Mouse (Mus musculus) olfactory bulb, adult 2 months (tissue): Measurements from ENCODE around the gene Tra2a. TPM values are rescaled to one million over a fixed set of nuclear protein-coding genes. Genes with fewer than 3 reads are reported as not detected.

ENCODE experiments used
- H3K27ac ChIP-seq: fragments of 200-500 bp; 2 replicates; pipeline ENCODE4 v1.5.1; 2012; ENCODE audit warnings: low read depth, low read length; ENCODE audit not compliant: insufficient read depth
- H3K4me1 ChIP-seq: fragments of 200-500 bp; 2 replicates; pipeline ENCODE4 v1.6.1; 2012; ENCODE audit warnings: low read length; ENCODE audit not compliant: control insufficient read depth, insufficient read depth
- H3K4me3 ChIP-seq: fragments of 200-500 bp; 2 replicates; pipeline ENCODE4 v1.5.1; 2012; ENCODE audit warnings: mild to moderate bottlenecking, low read depth, low read length, moderate library complexity; ENCODE audit not compliant: insufficient read depth
- CTCF ChIP-seq: fragments of 200-500 bp; IDR thresholded peaks from 2 replicates; pipeline ENCODE4 v1.5.1; 2012; ENCODE audit warnings: low read depth, mild to moderate bottlenecking, low read length, moderate library complexity; ENCODE audit not compliant: insufficient read depth
- POLR2A ChIP-seq: fragments of 200-500 bp; IDR thresholded peaks from 2 replicates; pipeline ENCODE4 v1.6.1; 2012; ENCODE audit warnings: mild to moderate bottlenecking, low read depth, low read length, moderate library complexity; ENCODE audit not compliant: insufficient read depth
- WGBS: fragments of 180-500 bp; shearing (Covaris S2); methylation state at CpG from one replicate; pipeline ENCODE4 v1.1.7; 2018; 5-methylcytosine and 5-hydroxymethylcytosine counted together
- polyA plus RNA-seq: library from polyadenylated mRNA; stranded (reverse); fragments of >200 nt; gene quantifications from 2 replicates; pipeline ENCODE4 v1.2.4, GENCODE M21; 2012; ENCODE audit warnings: low replicate concordance; ENCODE audit not compliant: missing spikeins, insufficient read depth, insufficient read length

The Tra2a gene
- polyA plus RNA-seq = not detected in 2 replicates

GRCm38 (mm10) chr6:49263847-49264243 is at the start of gene Tra2a:
Tra2a (minus strand) TSS chr6:49264033.
- Histone ChIP-seq H3K4me3 (peak within 1 kb of the TSS; percentile 95), H3K4me1 (no peaks in the 10 kb centered on the region), H3K27ac (peak within 1 kb of the TSS; percentile 97)
- TF ChIP-seq POLR2A (peak; percentile 93), CTCF (no peak)
- WGBS = under 1% methylated on average over 39 of the region's 39 CpGs

DNA sequence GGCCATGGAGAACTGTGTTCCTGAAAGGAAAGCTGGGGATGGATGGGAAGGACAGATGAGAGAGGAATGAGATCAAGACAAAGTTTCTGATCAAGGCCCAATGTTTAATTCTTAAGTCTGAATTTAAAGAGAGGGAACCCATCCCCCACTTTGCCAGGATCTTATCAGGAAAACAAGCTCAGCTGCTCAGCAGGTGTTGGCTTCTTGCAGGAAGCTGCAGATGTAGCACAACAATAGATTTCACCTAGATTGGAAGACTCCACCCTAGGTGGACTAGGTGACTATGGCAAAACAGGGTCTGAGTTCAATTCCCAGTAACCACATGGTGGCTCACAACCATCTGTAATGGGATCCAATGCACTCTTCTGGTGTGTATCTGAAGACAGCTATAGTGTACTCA is 34.5 kb upstream of the Tra2a start:
- H3K4me3 ChIP-seq = no peak overlapping the region
- no peak overlapping the region for H3K27ac ChIP-seq
- H3K4me1 ChIP-seq = no peaks in the 10 kb centered on the region
- no peak for TF ChIP-seq POLR2A
- no peak for TF ChIP-seq CTCF

DNA sequence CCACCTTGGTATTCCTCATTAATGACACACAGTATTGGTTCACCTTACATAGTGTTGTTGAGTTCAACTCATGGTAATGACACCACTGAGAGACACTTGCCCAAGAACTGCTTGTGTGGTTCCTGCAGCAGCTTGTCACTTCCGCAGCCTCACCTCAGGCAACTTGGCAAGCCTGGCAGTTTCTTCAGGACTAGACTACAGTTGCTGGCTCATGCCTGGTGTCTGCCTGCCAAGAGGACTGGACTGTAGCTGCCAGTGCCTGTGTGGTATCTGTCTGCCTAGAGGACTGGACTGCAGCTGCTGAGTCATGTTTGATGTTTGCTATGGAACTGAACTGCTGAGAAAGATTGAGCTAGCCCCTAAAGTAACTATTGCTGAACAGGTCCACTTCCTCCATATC is 18.3 kb upstream of the Tra2a start:
- TF ChIP-seq CTCF (no peak), POLR2A (no peak)
- WGBS = 50% methylated on average over 1 of the region's 1 CpGs
- no peaks in the 10 kb centered on the region for H3K4me1 ChIP-seq
- H3K27ac ChIP-seq = no peak overlapping the region
- no peak overlapping the region for H3K4me3 ChIP-seq

DNA sequence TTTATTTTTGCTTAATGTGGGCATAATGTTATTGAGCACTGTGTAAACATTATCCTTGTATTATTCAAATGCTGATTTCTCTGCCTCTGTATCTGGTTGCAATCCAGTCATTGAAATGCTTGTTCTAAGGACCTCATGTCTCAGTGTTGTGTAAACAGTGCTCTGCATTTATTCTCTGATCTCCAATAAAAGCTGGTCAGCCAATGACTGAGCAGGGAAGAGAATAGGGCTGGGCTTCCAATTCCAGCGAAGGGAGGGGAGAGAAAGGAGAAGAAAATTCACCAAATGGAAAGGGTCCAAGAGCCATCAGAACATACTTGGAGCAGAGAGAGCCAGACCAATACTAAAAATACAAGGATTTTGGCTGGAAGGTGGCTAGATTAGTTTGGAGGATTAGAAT is 17.1 kb upstream of the Tra2a start:
- H3K4me1 ChIP-seq = no peaks in the 10 kb centered on the region
- H3K4me3 ChIP-seq = no peak overlapping the region
- TF ChIP-seq CTCF (no peak), POLR2A (no peak)
- H3K27ac ChIP-seq = no peak overlapping the region
- 11% methylated on average over 1 of the region's 1 CpGs for WGBS

DNA sequence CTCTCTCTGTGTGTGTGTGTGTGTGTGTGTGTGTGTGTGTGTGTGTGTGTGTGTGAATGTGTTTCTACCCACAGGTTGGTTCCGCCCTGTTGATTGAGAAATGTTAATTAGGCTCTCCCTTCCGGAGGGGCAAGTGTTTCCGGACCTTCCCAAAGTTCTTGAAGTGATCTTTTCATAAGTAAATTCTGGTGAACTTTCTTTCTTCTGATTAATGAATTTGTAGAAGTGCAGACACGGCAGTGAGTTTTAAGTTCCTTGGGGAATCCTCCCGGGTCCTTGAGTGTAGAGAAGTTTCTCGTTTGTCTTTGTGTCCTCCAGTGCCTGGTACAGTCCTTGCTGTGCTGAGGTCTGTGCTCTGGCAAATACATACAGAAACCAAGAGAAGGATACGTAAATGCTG is 11.5 kb upstream of the Tra2a start:
- Histone ChIP-seq H3K4me3 (no peak overlapping the region), H3K4me1 (no peaks in the 10 kb centered on the region), H3K27ac (no peak overlapping the region)
- TF ChIP-seq POLR2A = no peak
- TF ChIP-seq CTCF = no peak
- 87% methylated on average over 7 of the region's 7 CpGs for WGBS

DNA sequence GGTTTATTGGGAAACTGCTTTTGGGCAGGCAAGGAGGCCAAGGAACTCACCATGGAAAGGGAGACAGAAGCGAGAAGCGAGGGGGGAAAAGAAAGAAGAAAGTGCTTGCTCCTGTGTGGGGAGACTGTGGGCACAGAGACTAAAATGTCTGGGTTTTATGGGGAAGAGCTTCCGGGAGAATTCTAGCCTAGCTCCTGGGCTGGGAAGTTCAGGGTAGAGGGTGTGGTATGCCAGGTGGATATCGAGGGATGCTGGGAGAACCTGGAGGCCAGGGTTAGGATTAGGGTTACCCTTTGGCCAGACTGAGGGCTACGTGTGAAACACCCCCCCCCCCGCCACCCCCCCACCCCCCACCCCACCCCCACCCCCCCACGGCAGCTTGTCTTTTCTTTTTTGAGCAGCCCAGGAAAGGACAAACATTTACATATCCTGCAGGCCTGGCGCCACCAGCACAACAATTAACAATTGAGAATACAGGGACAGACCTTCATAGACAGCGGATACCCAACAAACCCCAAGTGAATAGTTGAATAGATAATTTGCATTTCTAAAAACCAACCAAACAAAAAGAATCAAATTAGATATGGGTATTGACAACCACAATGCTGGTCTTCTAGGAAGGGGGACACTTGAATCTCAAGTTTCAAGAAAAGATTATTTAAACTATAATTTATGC is 10.7 kb upstream of the Tra2a start:
- no peak for TF ChIP-seq CTCF
- TF ChIP-seq POLR2A = no peak
- WGBS = 52% methylated on average over 9 of the region's 9 CpGs
- H3K4me1 ChIP-seq = no peaks in the 10 kb centered on the region
- no peak overlapping the region for H3K27ac ChIP-seq
- H3K4me3 ChIP-seq = no peak overlapping the region

- no peaks in the 10 kb centered on the region for H3K4me1 ChIP-seq
- H3K4me3 ChIP-seq = no peak overlapping the region
- H3K27ac ChIP-seq = no peak overlapping the region
- WGBS = 40% methylated on average over 4 of the region's 4 CpGs
- TF ChIP-seq POLR2A = no peak
- TF ChIP-seq CTCF = no peak
Observed at GRCm38 (mm10) chr6:49273934-49274333, 10.1 kb upstream of the Tra2a start.

DNA sequence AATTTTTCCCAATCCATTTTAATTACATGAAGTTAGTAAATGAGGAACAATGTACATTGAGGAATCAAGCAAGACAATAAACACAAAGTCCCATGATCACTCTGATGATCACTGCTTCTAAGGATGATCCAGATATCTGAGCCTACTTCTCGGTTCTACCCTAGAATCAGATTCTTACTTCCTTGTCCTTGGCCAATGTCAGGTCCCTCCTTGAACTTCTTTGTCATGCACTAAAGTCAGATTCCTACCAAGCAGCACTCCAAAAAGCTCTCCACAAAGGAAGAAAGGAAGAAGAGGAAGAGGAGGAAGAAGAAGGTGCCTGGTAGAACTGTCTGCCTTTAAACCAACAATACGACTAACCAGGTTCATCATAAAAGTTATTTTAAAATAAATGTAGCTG is 9.0 kb upstream of the Tra2a start:
- H3K4me3 ChIP-seq = no peak overlapping the region
- no peak for TF ChIP-seq POLR2A
- TF ChIP-seq CTCF = no peak
- H3K4me1 ChIP-seq = no peaks in the 10 kb centered on the region
- 92% methylated on average over 2 of the region's 2 CpGs for WGBS
- no peak overlapping the region for H3K27ac ChIP-seq

- 79% methylated on average over 6 of the region's 6 CpGs for WGBS
- no peak for TF ChIP-seq POLR2A
- no peak for TF ChIP-seq CTCF
Observed at GRCm38 (mm10) chr6:49271815-49272214, 8.0 kb upstream of the Tra2a start.

More at GRCm38 (mm10) chr6:49271815-49272214, 8.0 kb upstream of the Tra2a start:
- H3K27ac ChIP-seq = no peak overlapping the region
- H3K4me1 ChIP-seq = no peaks in the 10 kb centered on the region
- H3K4me3 ChIP-seq = no peak overlapping the region
